Mouse (Mus musculus) gastrocnemius, postnatal 4 days (tissue): ENCODE data around the gene Gmcl1. TPM values are rescaled to one million over a fixed set of nuclear protein-coding genes. Genes with fewer than 3 reads are reported as not detected.

Experiments used
- DNase-seq, 2 experiments: peaks; one replicate each; pipeline ENCODE4 v3.0.0; 2021 to 2022; ENCODE audit warnings: low spot score in 2 of 2, mixed read lengths in 2 of 2
- total RNA-seq, 2 experiments: library from RNA; stranded (reverse); gene quantifications; 2 replicates each; pipeline ENCODE4 v1.2.3; 2021

Gene Gmcl1
- total RNA-seq, 2 experiments from 2014 or later, result 7.4 to 8.4 TPM

DNA sequence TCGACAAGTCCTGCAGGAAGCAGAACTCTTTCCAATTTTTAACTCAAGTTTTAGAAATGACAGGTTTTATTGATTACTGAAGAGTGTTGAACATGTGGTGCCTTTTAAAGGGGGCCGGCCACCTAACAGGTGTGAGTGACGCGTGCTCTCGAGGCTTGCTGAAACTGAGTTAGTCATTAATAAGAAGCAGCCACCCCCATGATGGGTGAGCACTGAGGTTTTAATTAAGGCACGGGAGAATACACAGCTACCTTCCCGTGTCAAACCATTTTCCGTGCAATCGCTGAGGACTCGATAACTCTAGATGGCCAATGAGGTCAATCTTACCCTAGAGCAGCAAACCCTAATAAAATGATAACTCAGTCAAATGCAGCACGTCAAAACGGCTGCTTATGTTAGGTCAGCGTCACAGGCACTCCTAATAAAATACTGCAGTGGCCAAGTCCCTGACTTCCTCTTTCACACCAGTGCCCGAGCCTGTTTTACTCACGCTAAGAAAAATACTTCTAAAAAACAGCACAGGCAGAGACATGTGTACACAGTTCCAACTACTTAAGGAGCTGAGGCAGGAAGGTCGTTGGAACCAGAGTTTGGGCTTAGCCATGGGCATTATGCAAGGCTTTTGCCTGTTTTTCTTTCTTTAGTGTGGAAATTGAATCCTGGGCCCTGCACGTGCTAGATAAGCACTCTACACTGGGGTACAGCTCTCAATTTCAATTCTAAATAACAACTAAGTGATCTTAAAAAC, 67.4 kb downstream of the Gmcl1 start:
- DNase-seq, result no peak

- DNase-seq, result no peak
Measured at GRCm38 (mm10) chr6:86665076-86665475, 68.1 kb downstream of the Gmcl1 start.

DNA sequence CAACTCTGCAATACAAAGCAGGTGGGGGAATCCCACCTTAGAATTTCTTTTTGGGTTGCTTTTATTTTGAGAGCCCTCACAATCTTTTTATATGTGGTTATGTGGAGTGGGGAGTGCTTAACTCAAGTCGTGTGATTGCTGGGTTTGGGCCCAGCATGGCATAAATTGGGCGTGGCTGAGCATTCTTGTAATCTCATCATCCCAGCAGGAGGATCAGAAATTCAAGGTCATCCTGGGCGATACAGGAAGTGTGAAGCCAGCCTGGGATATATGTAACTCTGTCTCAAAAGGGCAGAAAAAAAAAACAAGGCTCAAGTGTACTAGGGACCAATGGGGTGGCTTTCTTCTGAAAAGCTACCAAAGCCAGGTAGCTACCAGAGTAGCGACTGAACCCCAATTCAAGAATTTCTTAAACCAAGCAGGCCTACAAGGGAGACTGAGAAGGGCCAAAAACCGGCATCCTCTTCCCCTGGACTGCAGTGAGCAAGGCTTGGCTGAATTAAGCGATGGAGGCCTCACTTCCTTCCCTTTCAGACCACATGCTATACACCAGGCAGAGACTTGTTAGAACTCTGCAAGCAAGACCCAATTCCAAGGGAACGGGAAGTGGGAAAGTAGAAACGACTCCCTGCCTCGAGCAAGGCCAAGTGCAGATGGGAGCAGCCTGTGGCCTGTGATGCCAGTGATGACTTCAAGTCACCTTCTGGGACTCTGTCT, 72.9 kb downstream of the Gmcl1 start:
- DNase-seq, result no peak

DNA sequence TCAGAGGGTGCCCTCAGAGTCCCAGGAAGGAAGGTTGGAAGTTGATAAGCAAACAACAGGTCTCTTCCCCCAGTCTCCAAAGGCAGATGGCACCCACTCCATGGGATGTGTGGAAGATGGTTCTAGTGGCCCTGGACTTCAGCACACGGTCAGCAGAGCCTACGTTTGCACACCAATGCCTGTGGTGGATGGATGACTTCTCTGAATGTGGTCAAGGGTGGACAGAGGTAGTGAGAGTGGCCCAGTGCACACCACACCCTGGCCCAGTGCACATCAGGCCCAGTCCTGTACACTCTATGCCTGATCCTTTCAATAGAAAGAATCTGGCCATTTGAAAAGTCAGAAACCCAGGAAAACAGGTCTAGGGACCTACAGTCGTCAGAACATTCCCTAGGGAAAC, 74.7 kb downstream of the Gmcl1 start:
- DNase-seq, result no peak

- no peak for DNase-seq
Measured at GRCm38 (mm10) chr6:86654270-86654916, 78.8 kb downstream of the Gmcl1 start.

DNA sequence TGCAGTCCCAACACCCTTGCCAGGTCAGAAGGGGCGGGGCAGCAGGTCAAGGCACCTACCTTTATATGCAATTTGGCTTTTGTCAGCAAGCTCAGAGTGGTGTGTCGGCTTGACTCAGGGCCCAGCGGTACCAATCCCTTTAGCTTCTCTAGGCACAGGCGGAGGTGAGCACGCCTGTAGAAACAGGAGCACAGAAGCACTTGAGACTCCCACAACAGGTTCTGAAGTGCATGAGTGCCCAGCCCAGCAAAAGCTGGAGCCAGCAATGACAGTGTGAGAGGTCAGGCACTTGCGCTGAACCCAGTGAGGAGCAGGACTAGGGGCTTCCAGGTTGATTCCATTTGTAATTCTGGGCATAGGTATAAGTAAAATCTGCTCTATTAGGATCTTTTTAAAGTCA, 80.2 kb downstream of the Gmcl1 start:
- no peak for DNase-seq

DNA sequence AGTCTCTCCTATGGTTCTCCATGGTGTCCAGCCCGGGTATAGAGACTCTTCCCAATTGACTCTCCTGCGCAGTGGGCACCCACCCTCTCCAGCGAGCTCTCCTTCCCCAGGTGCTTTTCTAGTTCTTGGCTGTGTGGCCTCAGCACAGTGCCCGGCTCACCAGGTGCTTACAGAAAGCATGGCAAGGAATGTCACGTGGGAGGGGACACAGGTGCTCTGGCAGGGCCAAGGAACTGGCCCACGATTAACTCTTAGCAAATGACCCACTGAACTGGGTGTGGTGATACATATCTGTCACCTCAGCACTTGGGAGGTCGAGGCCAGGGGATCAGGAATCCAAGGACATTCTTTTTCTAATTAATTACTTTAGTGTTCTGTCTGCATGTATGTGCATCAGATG, 87.0 kb downstream of the Gmcl1 start:
- DNase-seq, result no peak

GRCm38 (mm10) chr6:86645551-86645950, 87.6 kb downstream of the Gmcl1 start:
- no peak for DNase-seq

DNA sequence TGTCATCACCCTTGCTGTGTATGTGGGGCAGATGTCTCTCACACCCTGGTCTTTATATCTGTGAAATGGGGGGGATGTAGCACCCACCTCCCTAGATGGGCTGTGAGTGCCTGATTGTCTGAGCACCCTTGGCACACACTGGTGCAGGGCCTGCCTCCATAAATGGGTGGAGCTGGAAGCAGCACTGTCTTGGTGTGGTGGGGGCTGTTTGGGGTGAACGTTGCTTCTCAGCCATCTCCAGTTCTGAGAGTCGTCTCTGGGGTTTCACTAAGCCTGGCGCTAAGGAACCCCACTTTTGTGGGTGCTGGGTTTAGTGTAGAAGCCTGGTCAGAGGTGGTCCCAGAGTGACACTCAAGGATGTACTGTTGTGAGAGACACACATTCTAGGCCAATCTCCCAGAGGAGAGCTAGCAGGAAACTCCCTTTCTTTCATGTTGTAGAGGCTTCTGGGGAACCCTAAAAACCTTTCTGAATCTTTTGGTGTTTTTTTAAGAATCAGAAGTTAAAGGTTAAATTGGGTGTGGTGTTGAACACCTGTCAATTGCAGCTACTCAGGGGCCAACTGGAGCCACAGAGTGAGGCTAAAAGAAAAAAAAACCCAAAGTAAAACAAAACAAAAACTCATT, 88.3 kb downstream of the Gmcl1 start:
- DNase-seq, result no peak

Other genes with a start within 250 kb of the Gmcl1 start
- gene Pcbp1, start 207.1 kb downstream of the Gmcl1 start, total RNA-seq, result 100 to 1,000 TPM; 235 to 247 TPM
- gene Asprv1, start 105.2 kb downstream of the Gmcl1 start, total RNA-seq, result under 1 TPM; 0.42 to 0.67 TPM
- 1 to 10 TPM; 6.7 to 9.8 TPM for gene Mxd1, start 64.2 kb downstream of the Gmcl1 start, total RNA-seq
- gene Snrnp27, start 48.9 kb downstream of the Gmcl1 start, total RNA-seq, result 10 to 100 TPM; 80.8 to 86.3 TPM
- 10 to 100 TPM; 48.9 to 49.5 TPM for gene Anxa4, start 60.2 kb upstream of the Gmcl1 start, total RNA-seq
- gene Aak1, start 116.1 kb upstream of the Gmcl1 start, total RNA-seq, result 10 to 100 TPM; 57.9 to 69.9 TPM